Mouse (Mus musculus) left cerebral cortex, postnatal 25 days (tissue): ENCODE measurements around the gene Zfp652. TPM values are rescaled to one million over a fixed set of nuclear protein-coding genes. Genes with fewer than 3 reads are reported as not detected.
"Not testable (repeated sequence)": the region's sequence is repeated elsewhere in the genome, so short reads cannot be mapped to it uniquely, and the experiment has no call there.

Source experiments
- DNase-seq, 2 experiments: peaks; one replicate each; pipeline ENCODE4 v3.0.0; 2022; ENCODE audit warnings: low spot score in 2 of 2, mixed read lengths in 1 of 2
- intact Hi-C: fragments of 180-260 bp; cut with DNase I; formaldehyde crosslinking; loops from one replicate; pipeline ENCODE4 v1.15.1; 2025
- total RNA-seq, 2 experiments: library from RNA; stranded (reverse); gene quantifications; 2 replicates each; pipeline ENCODE4 v1.2.3; 2021

The Zfp652 gene
- total RNA-seq, 2 experiments from 2014 or later = 38.7 to 44.2 TPM

DNA sequence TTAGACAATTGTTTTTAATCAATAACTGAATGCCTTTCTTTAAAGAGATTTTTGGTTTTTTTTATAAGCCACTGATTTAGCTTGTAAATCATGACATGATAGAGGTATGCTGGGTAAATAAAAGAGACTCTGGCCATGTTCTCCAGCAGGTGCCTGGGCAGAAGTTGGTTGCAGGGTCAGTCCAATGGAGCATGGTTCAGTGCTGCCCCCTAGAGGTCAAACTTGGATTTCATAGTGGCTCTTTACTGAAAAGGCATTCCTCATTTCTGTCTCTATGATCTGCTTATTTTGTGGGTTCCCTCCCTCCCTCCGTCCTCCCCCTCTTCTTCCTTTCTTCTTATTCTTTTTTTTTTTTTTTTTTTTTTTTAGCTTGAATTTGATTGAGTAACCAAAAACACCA, 38.5 kb downstream of the Zfp652 start:
- peak; percentile 73 to 77 for DNase-seq
- intact Hi-C loops = loop anchor here (1.0 kb wide), 1 partner anchor 65 kb away; no protein-coding TSS in a partner anchor

- intact Hi-C loops, DNase-seq: not testable (repeated sequence)
Observed at GRCm38 (mm10) chr11:95755137-95755536, 42.7 kb downstream of the Zfp652 start.

GRCm38 (mm10) chr11:95760521-95760920, 48.0 kb downstream of the Zfp652 start:
- intact Hi-C loops = no loop called here
- no peak for DNase-seq

GRCm38 (mm10) chr11:95762996-95763395, 50.5 kb downstream of the Zfp652 start:
- intact Hi-C loops = no loop called here
- no peak for DNase-seq

- intact Hi-C loops = no loop called here
- no peak for DNase-seq
Observed at GRCm38 (mm10) chr11:95764806-95765205, 52.3 kb downstream of the Zfp652 start.

DNA sequence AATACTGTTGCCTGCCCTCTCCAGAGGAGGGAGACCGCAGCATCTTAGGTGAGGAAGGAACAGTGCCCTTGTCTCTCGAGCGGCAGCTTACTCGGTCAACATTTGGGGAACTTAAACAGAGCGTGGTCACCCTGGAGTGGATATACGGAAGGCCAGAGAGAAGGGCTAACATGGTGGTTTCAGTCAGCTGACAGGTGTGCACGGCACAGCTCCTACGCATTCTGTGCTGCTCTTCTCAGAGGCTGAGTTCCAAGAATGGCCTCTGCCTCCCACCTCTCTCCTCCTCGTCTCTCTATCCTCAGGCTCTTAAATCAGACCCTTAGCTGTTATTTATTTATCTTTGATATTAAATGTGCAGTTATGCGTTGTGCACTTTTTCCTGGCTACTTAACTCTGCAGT, 52.9 kb downstream of the Zfp652 start:
- intact Hi-C loops = no loop called here
- DNase-seq = peak in 1 of 2 experiments; percentile 17

- intact Hi-C loops = no loop called here
- DNase-seq = no peak
Observed at GRCm38 (mm10) chr11:95768244-95768643, 55.8 kb downstream of the Zfp652 start.

DNA sequence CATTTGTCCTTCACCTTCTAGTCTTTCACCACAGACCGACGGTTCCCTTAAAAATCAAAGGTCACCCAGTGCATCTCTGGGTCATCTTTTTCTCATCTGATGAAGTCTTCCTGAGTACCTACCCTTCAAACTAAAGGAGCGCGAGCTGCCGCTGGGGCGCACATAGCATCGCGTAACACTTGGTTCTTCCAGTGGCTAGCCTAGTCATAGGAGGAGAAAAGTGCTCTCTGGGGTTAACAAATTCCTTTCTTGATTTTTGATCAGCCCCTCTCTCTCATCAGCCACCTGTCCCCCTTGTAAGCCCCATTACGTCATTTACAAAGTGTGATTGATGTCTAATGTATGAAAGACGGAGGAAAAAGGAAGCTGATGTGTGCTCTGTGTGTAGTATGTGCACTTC, 56.7 kb downstream of the Zfp652 start:
- DNase-seq = no peak
- intact Hi-C loops = no loop called here

DNA sequence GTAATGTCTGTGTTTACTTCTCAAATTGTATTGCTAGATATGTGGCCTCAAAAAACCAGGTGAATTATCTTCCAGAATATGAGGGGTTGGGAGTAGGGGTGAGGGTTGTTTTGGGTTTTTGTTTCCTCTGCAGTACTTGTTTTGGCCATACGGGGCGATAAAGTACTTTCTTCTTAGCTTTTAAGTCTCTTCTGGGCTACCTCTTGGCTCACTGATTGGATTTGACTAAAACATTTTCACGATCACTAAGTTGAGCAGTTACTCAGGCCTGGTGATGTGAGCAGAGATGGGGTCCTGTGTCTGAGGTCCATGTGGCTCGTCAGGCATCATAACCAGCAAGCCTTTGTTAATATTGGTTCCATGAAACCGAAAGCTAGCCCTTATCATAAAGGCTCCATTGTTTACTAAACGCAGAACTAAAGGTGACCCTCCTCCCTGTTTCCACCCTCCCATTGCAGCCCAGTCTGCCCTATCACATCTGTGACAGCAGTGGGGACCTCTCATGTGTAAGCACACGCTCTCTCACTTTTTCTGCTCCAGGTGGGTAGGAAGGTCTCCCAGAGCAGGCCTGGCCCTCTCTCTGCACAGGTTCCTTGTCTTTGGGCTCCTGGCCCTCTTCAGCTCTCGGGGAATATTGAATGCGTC, 58.4 kb downstream of the Zfp652 start:
- DNase-seq = no peak
- intact Hi-C loops = loop anchor here (5.0 kb wide), 1 partner anchor 51 kb away; the partner anchor contains the start of gene Phospho1

DNA sequence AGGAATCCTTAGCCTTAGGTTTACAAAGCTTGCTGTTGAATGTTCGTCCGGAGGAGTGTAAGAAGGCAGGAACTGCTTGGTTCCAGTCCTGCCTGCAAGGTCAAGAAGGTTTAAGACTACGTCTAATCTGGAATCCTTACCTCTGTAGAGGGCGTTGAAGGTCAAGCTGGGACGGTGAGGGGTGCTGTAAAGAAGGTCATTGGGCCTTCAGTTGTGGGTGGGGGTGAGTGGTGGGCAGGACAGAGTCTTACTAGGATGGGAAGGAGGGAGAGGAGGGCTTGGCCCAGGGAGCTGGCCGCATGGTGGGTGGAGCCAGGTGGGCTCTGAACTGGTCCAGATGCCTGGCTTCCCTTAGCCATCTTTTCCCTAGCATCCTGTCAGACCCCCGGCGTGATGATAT, 59.2 kb downstream of the Zfp652 start:
- no peak for DNase-seq
- intact Hi-C loops = loop anchor here (5.0 kb wide), 1 partner anchor 51 kb away; the partner anchor contains the start of gene Phospho1

DNA sequence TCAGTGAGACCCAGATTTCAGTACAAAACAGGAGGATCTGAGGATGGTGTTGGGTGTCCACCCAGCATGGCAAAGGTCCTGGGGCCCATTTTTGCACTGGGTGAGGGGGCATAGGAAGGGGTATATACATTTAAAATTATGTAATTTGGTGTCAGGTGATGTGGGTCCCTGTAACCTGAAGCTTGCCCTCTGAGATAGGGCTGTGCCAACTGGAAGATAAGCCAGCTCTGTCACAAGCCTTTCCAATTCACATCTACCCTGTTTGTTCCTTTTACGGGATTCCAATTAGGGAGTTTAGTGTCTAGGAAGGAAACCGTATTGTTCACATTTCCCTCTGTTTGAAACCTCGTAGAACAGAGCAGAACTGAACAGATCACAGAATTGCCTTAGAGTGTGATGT, 60.8 kb downstream of the Zfp652 start:
- intact Hi-C loops = loop anchor here (5.0 kb wide), 1 partner anchor 49 kb away; the partner anchor contains the start of gene Phospho1
- no peak for DNase-seq

- intact Hi-C loops = no loop called here
- no peak for DNase-seq
Observed at GRCm38 (mm10) chr11:95777323-95778297, 65.1 kb downstream of the Zfp652 start.

DNA sequence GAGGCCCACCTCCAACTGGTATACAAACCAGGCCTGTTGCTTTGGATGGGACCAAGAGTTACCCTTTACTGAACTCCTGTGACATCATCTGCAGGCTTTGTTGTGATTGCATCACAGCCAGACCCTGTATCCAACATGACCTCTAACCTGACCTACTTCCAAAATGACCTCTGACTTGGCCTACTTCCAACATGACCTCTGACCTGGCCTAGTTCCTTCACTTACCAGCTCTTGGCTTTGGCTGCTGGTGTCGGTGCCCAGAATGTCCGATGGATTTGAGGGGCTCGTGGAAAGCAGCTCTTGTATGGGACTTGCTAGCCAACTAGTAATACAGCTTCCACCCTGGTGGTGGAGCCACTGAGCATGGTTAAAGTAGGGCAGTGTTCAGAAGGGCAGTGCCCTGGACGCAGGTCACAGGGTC, 66.4 kb downstream of the Zfp652 start:
- intact Hi-C loops = no loop called here
- no peak for DNase-seq

DNA sequence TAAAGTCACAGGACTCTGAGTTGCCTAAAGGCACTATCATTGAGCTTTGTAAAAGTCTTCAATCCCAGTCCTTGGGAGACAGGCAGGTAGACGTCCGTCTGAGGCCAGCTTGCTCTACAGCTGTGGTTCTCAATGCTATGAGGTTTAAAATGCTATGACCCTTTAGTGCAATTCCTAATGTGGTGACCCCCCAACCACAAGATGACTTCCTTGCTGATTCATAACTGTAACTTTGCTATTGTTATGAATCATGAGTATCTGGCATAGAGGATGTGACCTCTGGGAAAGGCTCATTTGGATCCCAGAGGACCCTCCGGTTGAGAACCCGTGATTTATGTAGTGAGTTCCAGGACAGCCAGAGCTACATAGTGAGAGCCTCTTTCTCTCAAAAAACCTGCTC, 66.9 kb downstream of the Zfp652 start:
- intact Hi-C loops = no loop called here

GRCm38 (mm10) chr11:95780480-95780879, 68.0 kb downstream of the Zfp652 start:
- no peak for DNase-seq
- intact Hi-C loops = no loop called here

More for the DNA sequence above, 66.9 kb downstream of the Zfp652 start:
- DNase-seq = no peak

DNA sequence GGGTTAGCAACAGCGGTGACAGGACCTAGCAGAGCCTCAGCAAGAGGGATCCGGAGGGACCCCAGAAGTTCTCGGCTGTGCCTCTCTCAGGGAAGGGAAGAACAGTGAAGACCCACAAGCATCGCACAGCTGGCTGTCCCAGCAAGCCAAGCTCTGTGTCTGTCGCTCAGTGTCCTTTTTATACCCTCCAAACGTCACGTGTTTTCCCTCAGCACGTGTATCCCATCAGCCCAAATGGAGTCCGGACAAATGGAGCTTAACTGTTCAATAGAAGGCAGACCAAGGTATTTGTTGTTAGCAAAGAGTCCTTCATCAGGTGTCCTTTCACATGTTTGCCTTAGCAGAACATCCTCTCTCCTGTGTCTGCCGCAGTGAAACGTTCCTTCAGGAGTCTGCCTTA, 69.1 kb downstream of the Zfp652 start:
- intact Hi-C loops = no loop called here
- DNase-seq = no peak

GRCm38 (mm10) chr11:95783457-95783856, 71.0 kb downstream of the Zfp652 start:
- intact Hi-C loops = no loop called here
- no peak for DNase-seq

GRCm38 (mm10) chr11:95783958-95784357, 71.5 kb downstream of the Zfp652 start:
- intact Hi-C loops = no loop called here
- no peak for DNase-seq

- intact Hi-C loops = no loop called here
- no peak for DNase-seq
Observed at GRCm38 (mm10) chr11:95785675-95786074, 73.2 kb downstream of the Zfp652 start.

DNA sequence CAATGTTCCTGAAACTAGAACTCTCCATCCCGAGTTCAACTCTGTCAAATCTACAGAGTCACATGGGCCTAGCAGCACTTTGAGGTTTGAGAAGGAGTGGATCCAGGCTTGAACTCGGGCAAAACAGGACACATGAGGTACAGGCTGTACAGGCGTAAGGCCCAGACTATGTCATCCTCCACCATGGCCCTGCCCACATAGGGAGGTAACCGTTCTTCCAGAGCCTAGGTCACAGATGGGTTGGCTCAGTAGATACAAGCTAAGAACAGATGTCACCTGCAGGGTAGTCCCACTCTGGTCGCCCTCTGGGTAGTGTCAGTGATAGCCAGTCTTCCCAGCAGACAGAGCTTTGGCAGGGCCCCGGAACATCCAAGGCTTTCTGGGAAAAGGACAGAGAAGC, 74.0 kb downstream of the Zfp652 start:
- intact Hi-C loops = no loop called here
- no peak for DNase-seq
